Mouse (Mus musculus): ENCODE results near the gene Abca4. TPM values are rescaled to one million over a fixed set of nuclear protein-coding genes. Genes with fewer than 3 reads are reported as not detected.

Abca4 gene
- polyA plus RNA-seq, 1 experiment from 2014 or later = 0.44 TPM

DNA sequence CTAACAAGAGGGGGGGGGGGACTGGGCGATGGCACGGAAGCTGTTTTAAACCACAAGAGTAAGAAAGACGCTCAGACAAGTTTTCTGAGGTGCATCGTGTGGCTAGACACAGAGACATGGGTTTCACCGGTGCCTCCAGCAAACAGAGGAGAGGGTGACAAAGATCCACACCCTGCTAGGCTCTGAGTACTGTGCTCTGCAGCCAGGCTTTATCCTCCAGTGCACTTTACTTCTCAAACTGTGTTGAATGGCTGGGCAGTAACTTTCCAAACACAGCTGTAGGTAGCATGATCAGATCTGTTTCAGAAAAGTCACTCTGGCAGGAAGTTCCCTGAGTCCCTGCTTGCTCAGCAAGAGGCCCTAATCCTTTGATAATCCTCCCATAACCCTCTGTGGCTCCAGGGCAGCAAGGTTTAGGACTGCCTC is 158.1 kb downstream of the Abca4 start:
- Histone ChIP-seq H3K27me3 (ENCODE audit: control insufficient read depth, insufficient read depth, low read length) (no peaks in the 10 kb centered on the region), H3K4me3 (ENCODE audit: low read depth, low read length) (no peak overlapping the region), H3K4me1 (replicated peaks; ENCODE audit: control insufficient read depth, insufficient read depth) (no peaks in the 10 kb centered on the region; the same call in 1 of the 2 replicates), H3K9ac (ENCODE audit: low read length) (no peak overlapping the region), H3K9me3 (ENCODE audit: control insufficient read depth, low read length) (no peaks in the 10 kb centered on the region), H3K36me3 (ENCODE audit: control insufficient read depth, insufficient read depth, low read length) (no peaks in the 10 kb centered on the region), H3K27ac (replicated peaks) (peak overlapping the region; percentile 61), H3K4me2 (replicated peaks; ENCODE audit: low read depth) (no peak overlapping the region)
- 23% methylated on average over 5 of the region's 5 CpGs for WGBS
- TF ChIP-seq CTCF (IDR thresholded peaks at IDR 0.05; ENCODE audit: low read depth) = no peak
- TF ChIP-seq EP300 (optimal IDR thresholded peaks at IDR 0.05) = no peak
- DNase-seq (ENCODE audit: low spot score) (no peak), ATAC-seq (ENCODE audit: low FRiP score, low TSS enrichment) (no peak)

- no peaks in the 10 kb centered on the region for H3K9me3 ChIP-seq (ENCODE audit: control insufficient read depth, low read length)
- H3K9ac ChIP-seq (ENCODE audit: low read length) = no peak overlapping the region
- H3K4me3 ChIP-seq (ENCODE audit: low read depth, low read length) = no peak overlapping the region
- H3K4me1 ChIP-seq (replicated peaks; ENCODE audit: control insufficient read depth, insufficient read depth) = no peaks in the 10 kb centered on the region; the same call in 1 of the 2 replicates
- DNase-seq (ENCODE audit: low spot score) = no peak
- no peak for ATAC-seq (ENCODE audit: low FRiP score, low TSS enrichment)
- no peaks in the 10 kb centered on the region for H3K27me3 ChIP-seq (ENCODE audit: control insufficient read depth, insufficient read depth, low read length)
- no peak overlapping the region for H3K27ac ChIP-seq (replicated peaks)
- WGBS = 72% methylated on average over 9 of the region's 9 CpGs
- no peak for TF ChIP-seq EP300 (optimal IDR thresholded peaks at IDR 0.05)
- TF ChIP-seq CTCF (IDR thresholded peaks at IDR 0.05; ENCODE audit: low read depth) = no peak
- no peaks in the 10 kb centered on the region for H3K36me3 ChIP-seq (ENCODE audit: control insufficient read depth, insufficient read depth, low read length)
- no peak overlapping the region for H3K4me2 ChIP-seq (replicated peaks; ENCODE audit: low read depth)
These were observed 159.6 kb downstream of the Abca4 start for GRCm38 (mm10) chr3:122203675-122204329.

GRCm38 (mm10) chr3:122205753-122206152 is 161.5 kb downstream of the Abca4 start:
- Histone ChIP-seq H3K9ac (ENCODE audit: low read length) (no peak overlapping the region), H3K36me3 (ENCODE audit: control insufficient read depth, insufficient read depth, low read length) (no peaks in the 10 kb centered on the region), H3K9me3 (ENCODE audit: control insufficient read depth, low read length) (no peaks in the 10 kb centered on the region), H3K4me2 (replicated peaks; ENCODE audit: low read depth) (no peak overlapping the region), H3K4me1 (replicated peaks; ENCODE audit: control insufficient read depth, insufficient read depth) (peaks cover 3% of the 10 kb centered on the region), H3K27me3 (ENCODE audit: control insufficient read depth, insufficient read depth, low read length) (no peaks in the 10 kb centered on the region), H3K27ac (replicated peaks) (no peak overlapping the region), H3K4me3 (ENCODE audit: low read depth, low read length) (no peak overlapping the region)
- no peak for ATAC-seq (ENCODE audit: low FRiP score, low TSS enrichment)
- WGBS = 76% methylated on average over 6 of the region's 6 CpGs
- DNase-seq (ENCODE audit: low spot score) = no peak
- no peak for TF ChIP-seq CTCF (IDR thresholded peaks at IDR 0.05; ENCODE audit: low read depth)
- TF ChIP-seq EP300 (optimal IDR thresholded peaks at IDR 0.05) = no peak

DNA sequence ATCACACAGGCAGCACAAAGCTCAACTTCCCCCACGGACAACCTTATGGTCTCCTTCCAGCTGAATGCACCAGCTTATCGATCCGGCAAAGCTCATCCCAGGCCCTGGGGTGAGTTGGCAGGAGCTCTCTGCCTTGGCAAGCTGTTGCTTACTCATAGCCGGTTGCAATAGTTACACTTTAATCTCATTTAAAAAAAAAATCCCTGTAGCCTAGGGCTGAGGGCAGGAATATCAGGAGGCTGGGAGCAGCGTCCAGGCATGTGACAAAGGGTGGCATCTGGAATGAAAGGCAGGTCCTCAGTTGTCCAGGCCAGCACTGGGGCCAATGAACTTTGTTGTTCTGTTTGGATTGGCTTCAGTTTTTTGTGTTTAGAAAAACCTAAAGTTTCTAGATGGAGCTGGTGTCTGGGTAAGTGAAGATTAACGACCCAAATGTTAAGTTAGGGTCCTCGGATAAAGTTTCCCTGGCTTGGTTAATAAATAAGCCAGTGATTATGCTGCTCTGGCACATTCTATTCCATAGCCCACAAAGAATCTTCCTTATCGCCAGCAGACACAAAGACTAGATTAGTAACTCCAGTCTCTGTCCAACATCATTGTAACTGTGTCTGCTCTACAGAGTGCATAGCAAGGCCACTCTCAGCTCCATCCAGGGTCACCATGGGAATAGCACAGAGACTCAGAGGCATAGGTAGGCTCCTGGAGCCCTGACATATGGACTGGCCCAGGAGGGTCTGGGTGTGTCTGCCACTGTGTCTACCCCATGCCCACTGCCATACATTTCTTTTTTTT is 162.2 kb downstream of the Abca4 start:
- H3K27me3 ChIP-seq (ENCODE audit: control insufficient read depth, insufficient read depth, low read length) = no peaks in the 10 kb centered on the region
- no peak overlapping the region for H3K4me2 ChIP-seq (replicated peaks; ENCODE audit: low read depth)
- H3K27ac ChIP-seq (replicated peaks) = no peak overlapping the region

GRCm38 (mm10) chr3:122207766-122208165 is 163.5 kb downstream of the Abca4 start:
- Histone ChIP-seq H3K9ac (ENCODE audit: low read length) (no peak overlapping the region), H3K27me3 (ENCODE audit: control insufficient read depth, insufficient read depth, low read length) (no peaks in the 10 kb centered on the region), H3K4me3 (ENCODE audit: low read depth, low read length) (no peak overlapping the region), H3K9me3 (ENCODE audit: control insufficient read depth, low read length) (no peaks in the 10 kb centered on the region), H3K27ac (replicated peaks) (no peak overlapping the region; the same call in 1 of the 2 replicates), H3K4me1 (replicated peaks; ENCODE audit: control insufficient read depth, insufficient read depth) (peaks cover 3% of the 10 kb centered on the region), H3K4me2 (replicated peaks; ENCODE audit: low read depth) (no peak overlapping the region), H3K36me3 (ENCODE audit: control insufficient read depth, insufficient read depth, low read length) (no peaks in the 10 kb centered on the region)
- 78% methylated on average over 6 of the region's 6 CpGs for WGBS
- TF ChIP-seq CTCF (IDR thresholded peaks at IDR 0.05; ENCODE audit: low read depth) (no peak), EP300 (optimal IDR thresholded peaks at IDR 0.05) (no peak)
- ATAC-seq (ENCODE audit: low FRiP score, low TSS enrichment) (no peak), DNase-seq (ENCODE audit: low spot score) (no peak)

More for the DNA sequence above, 162.2 kb downstream of the Abca4 start:
- Histone ChIP-seq H3K9me3 (ENCODE audit: control insufficient read depth, low read length) (no peaks in the 10 kb centered on the region), H3K36me3 (ENCODE audit: control insufficient read depth, insufficient read depth, low read length) (no peaks in the 10 kb centered on the region), H3K4me1 (replicated peaks; ENCODE audit: control insufficient read depth, insufficient read depth) (peaks cover 3% of the 10 kb centered on the region), H3K4me3 (ENCODE audit: low read depth, low read length) (no peak overlapping the region), H3K9ac (ENCODE audit: low read length) (no peak overlapping the region)
- no peak for ATAC-seq (ENCODE audit: low FRiP score, low TSS enrichment)
- 40% methylated on average over 8 of the region's 8 CpGs for WGBS
- DNase-seq (ENCODE audit: low spot score) = no peak
- TF ChIP-seq EP300 (optimal IDR thresholded peaks at IDR 0.05) = no peak
- no peak for TF ChIP-seq CTCF (IDR thresholded peaks at IDR 0.05; ENCODE audit: low read depth)
